9 mouse cellular contexts compared by ENCODE assay signal in genomic region chr4:155197726-155198125, GRCm38 (mm10). TPM values are rescaled to one million over a fixed set of nuclear protein-coding genes. Genes with fewer than 3 reads are reported as not detected.
DNase-seq lines count a peak whose midpoint lies in the region; ATAC-seq and TF ChIP-seq lines count a peak whose summit lies in the region.
"Had no signal": no experiment of that assay in that cellular context is flagged by ENCODE, and none has a peak within 500 bp of the region (broad histone marks: within the 10 kb centered on the region; RNA-seq: fewer than 3 reads in every experiment).

No protein-coding gene starts in this region.

- ATAC-seq in midbrain, embryonic 12.5 days (ENCODE audit: low FRiP score, low read depth) = no peak
- ATAC-seq in midbrain, postnatal 0 days (ENCODE audit: low FRiP score) = no peak
- ATAC-seq in heart, postnatal 0 days (ENCODE audit: insufficient read depth, low read depth) = peak; percentile 42; the same call in 1 of the 2 replicates
- peak; percentile 63; the same call in 1 of the 2 replicates for ATAC-seq in stomach, embryonic 15.5 days (ENCODE audit: insufficient read depth, low FRiP score, low read depth)

- no peak for DNase-seq in heart, embryonic 10.5 days (ENCODE audit: low spot score)
- no peak for DNase-seq in heart, postnatal 36 days
- no peak for DNase-seq in midbrain, postnatal 0 days (ENCODE audit: low spot score)
- no peak for DNase-seq in heart, postnatal 0 days (ENCODE audit: low spot score)
- DNase-seq in spleen, postnatal 14 days (ENCODE audit: low spot score in 2 of 2) = no peak
- no peak for DNase-seq in left cerebral cortex, adult 9 months (ENCODE audit: low spot score in 2 of 2)
- DNase-seq: cerebellum, adult 9-11 months had no signal

- no peak overlapping the region for H3K9ac ChIP-seq in midbrain, embryonic 12.5 days (replicated peaks)
- H3K9ac ChIP-seq in midbrain, postnatal 0 days (replicated peaks; ENCODE audit: low read length, poor library complexity, severe bottlenecking) = no peak overlapping the region
- H3K9ac ChIP-seq in heart, postnatal 0 days (replicated peaks; ENCODE audit: low read depth, low read length) = no peak overlapping the region
- H3K9ac ChIP-seq in stomach, embryonic 15.5 days = no peak overlapping the region

- 0 out of 2 replicates have a peak, but pooled peaks cover 4% of the 10 kb centered on the region for H3K36me3 ChIP-seq in heart, embryonic 10.5 days
- H3K36me3 ChIP-seq in midbrain, embryonic 12.5 days = no peaks in the 10 kb centered on the region
- no peaks in the 10 kb centered on the region for H3K36me3 ChIP-seq in midbrain, postnatal 0 days (ENCODE audit: insufficient read depth, low read length)
- H3K36me3 ChIP-seq in heart, postnatal 0 days (replicated peaks; ENCODE audit: control insufficient read depth, insufficient read depth, low read length) = peaks cover 3% of the 10 kb centered on the region
- no peaks in the 10 kb centered on the region for H3K36me3 ChIP-seq in stomach, embryonic 15.5 days

- no peak for TF ChIP-seq CTCF in midbrain, postnatal 0 days (IDR thresholded peaks at IDR 0.05)
- TF ChIP-seq CTCF in heart, postnatal 0 days (IDR thresholded peaks at IDR 0.05; ENCODE audit: low read depth) = no peak

- H3K27me3 ChIP-seq in heart, embryonic 10.5 days (ENCODE audit: insufficient read depth, poor library complexity, severe bottlenecking) = no peaks in the 10 kb centered on the region
- H3K27me3 ChIP-seq in midbrain, embryonic 12.5 days = no peaks in the 10 kb centered on the region
- no peaks in the 10 kb centered on the region for H3K27me3 ChIP-seq in midbrain, postnatal 0 days (ENCODE audit: insufficient read depth, low read length)
- H3K27me3 ChIP-seq in heart, postnatal 0 days (ENCODE audit: control insufficient read depth, insufficient read depth, low read length) = no peaks in the 10 kb centered on the region
- H3K27me3 ChIP-seq in stomach, embryonic 15.5 days (replicated peaks) = no peaks in the 10 kb centered on the region

- H3K4me3 ChIP-seq in heart, embryonic 10.5 days = no peak overlapping the region
- no peak overlapping the region for H3K4me3 ChIP-seq in midbrain, embryonic 12.5 days
- H3K4me3 ChIP-seq in midbrain, postnatal 0 days (ENCODE audit: low read depth, low read length) = no peak overlapping the region
- H3K4me3 ChIP-seq in heart, postnatal 0 days (ENCODE audit: low read depth, low read length) = no peak overlapping the region
- H3K4me3 ChIP-seq in stomach, embryonic 15.5 days (replicated peaks) = no peak overlapping the region

- intact Hi-C loops in heart, postnatal 36 days (cut with DNase I) = no loop called here

- peak overlapping the region; percentile 57; the same call in 1 of the 2 replicates for H3K27ac ChIP-seq in heart, embryonic 10.5 days
- H3K27ac ChIP-seq in midbrain, embryonic 12.5 days (replicated peaks) = 0 out of 2 replicates have a peak overlapping the region, but pooled peaks have one; percentile 52
- no peak overlapping the region for H3K27ac ChIP-seq in midbrain, postnatal 0 days (ENCODE audit: low read depth, low read length)
- no peak overlapping the region; the same call in 1 of the 2 replicates for H3K27ac ChIP-seq in heart, postnatal 0 days (ENCODE audit: low read depth)
- peak overlapping the region; percentile 18; the same call in 1 of the 2 replicates for H3K27ac ChIP-seq in stomach, embryonic 15.5 days

- no peak for TF ChIP-seq EP300 in heart, postnatal 0 days (IDR thresholded peaks at IDR 0.05; ENCODE audit: low read depth)

- H3K4me1 ChIP-seq in heart, embryonic 10.5 days = peaks cover 92% of the 10 kb centered on the region
- peaks cover 31% of the 10 kb centered on the region for H3K4me1 ChIP-seq in midbrain, embryonic 12.5 days
- no peaks in the 10 kb centered on the region for H3K4me1 ChIP-seq in midbrain, postnatal 0 days (ENCODE audit: insufficient read depth, low read length)
- H3K4me1 ChIP-seq in heart, postnatal 0 days (ENCODE audit: control insufficient read depth, insufficient read depth) = peaks cover 55% of the 10 kb centered on the region
- peaks cover 62% of the 10 kb centered on the region for H3K4me1 ChIP-seq in stomach, embryonic 15.5 days

- H3K4me2 ChIP-seq in midbrain, embryonic 12.5 days (replicated peaks) = no peak overlapping the region
- H3K4me2 ChIP-seq in midbrain, postnatal 0 days (ENCODE audit: low read depth, low read length, poor library complexity, severe bottlenecking) = no peak overlapping the region
- no peak overlapping the region for H3K4me2 ChIP-seq in heart, postnatal 0 days (ENCODE audit: low read depth, low read length)
- H3K4me2 ChIP-seq in stomach, embryonic 15.5 days = no peak overlapping the region

- WGBS in heart, embryonic 10.5 days = 29% methylated on average over 6 of the region's 6 CpGs
- WGBS in midbrain, embryonic 12.5 days = 69% methylated on average over 6 of the region's 6 CpGs
- 44% methylated on average over 6 of the region's 6 CpGs for WGBS in midbrain, postnatal 0 days
- 9% methylated on average over 6 of the region's 6 CpGs for WGBS in heart, postnatal 0 days
- 22% methylated on average over 6 of the region's 6 CpGs for WGBS in stomach, embryonic 15.5 days

- no peaks in the 10 kb centered on the region for H3K9me3 ChIP-seq in heart, embryonic 10.5 days
- no peaks in the 10 kb centered on the region for H3K9me3 ChIP-seq in midbrain, embryonic 12.5 days
- H3K9me3 ChIP-seq in midbrain, postnatal 0 days (ENCODE audit: low read length) = no peaks in the 10 kb centered on the region
- no peaks in the 10 kb centered on the region for H3K9me3 ChIP-seq in heart, postnatal 0 days (replicated peaks; ENCODE audit: control insufficient read depth, low read length)
- H3K9me3 ChIP-seq in stomach, embryonic 15.5 days = no peaks in the 10 kb centered on the region

RNA-seq across cellular contexts. Expression of gene Ski, which starts 24.7 kb away (rescaled TPM):
- 7.5 and 11.3 TPM in 2 replicates for polyA plus RNA-seq in heart, embryonic 10.5 days (2016; fragmentation: Nextera tagmentation; extraction: Ambion mirVana)
- total RNA-seq in heart, postnatal 36 days (2021) = 10 to 100 TPM; 53.3 to 56.8 TPM
- 11.2 and 12.2 TPM in 2 replicates for polyA plus RNA-seq in midbrain, embryonic 12.5 days (2016; fragmentation: Nextera tagmentation; extraction: Ambion mirVana)
- 59.8 and 63.1 TPM in 2 replicates for total RNA-seq in midbrain, postnatal 0 days (2014; rRNA removed)
- polyA plus RNA-seq in midbrain, postnatal 0 days (2015; fragmentation: Nextera tagmentation; extraction: Ambion mirVana) = 7.1 and 8.4 TPM in 2 replicates
- 53.2 and 60.6 TPM in 2 replicates for total RNA-seq in heart, postnatal 0 days (2014; rRNA removed; ENCODE audit: low replicate concordance)
- 7.7 and 9.3 TPM in 2 replicates for polyA plus RNA-seq in heart, postnatal 0 days (2015; fragmentation: Nextera tagmentation; extraction: Ambion mirVana)
- 16.2 and 16.6 TPM in 2 replicates for polyA plus RNA-seq in stomach, embryonic 15.5 days (2015; fragmentation: Nextera tagmentation; extraction: Ambion mirVana)

RNA-seq across cellular contexts. Expression of gene Faap20, which starts 51.9 kb away (rescaled TPM):
- polyA plus RNA-seq in heart, embryonic 10.5 days (2016; fragmentation: Nextera tagmentation; extraction: Ambion mirVana) = 77.0 and 87.4 TPM in 2 replicates
- total RNA-seq in heart, postnatal 36 days (2021) = 10 to 100 TPM; 14.5 to 18.3 TPM
- polyA plus RNA-seq in midbrain, embryonic 12.5 days (2016; fragmentation: Nextera tagmentation; extraction: Ambion mirVana) = 102 TPM in 2 replicates
- 39.5 and 48.7 TPM in 2 replicates for total RNA-seq in midbrain, postnatal 0 days (2014; rRNA removed)
- 56.6 and 57.1 TPM in 2 replicates for polyA plus RNA-seq in midbrain, postnatal 0 days (2015; fragmentation: Nextera tagmentation; extraction: Ambion mirVana)
- 45.8 and 69.2 TPM in 2 replicates for total RNA-seq in heart, postnatal 0 days (2014; rRNA removed; ENCODE audit: low replicate concordance)
- 48.1 and 51.0 TPM in 2 replicates for polyA plus RNA-seq in heart, postnatal 0 days (2015; fragmentation: Nextera tagmentation; extraction: Ambion mirVana)
- polyA plus RNA-seq in stomach, embryonic 15.5 days (2015; fragmentation: Nextera tagmentation; extraction: Ambion mirVana) = 64.5 and 65.8 TPM in 2 replicates

Comparison
In these comparisons a context has a peak if more than half of its experiments do, and no peak if none do; other contexts are left out.
1. H3K27ac ChIP-seq: peak in heart, embryonic 10.5 days (single experiment), midbrain, embryonic 12.5 days (single experiment) and stomach, embryonic 15.5 days (single experiment); none in midbrain, postnatal 0 days (single experiment) and heart, postnatal 0 days (single experiment).
2. ATAC-seq: peak in heart, postnatal 0 days (single experiment) and stomach, embryonic 15.5 days (single experiment); none in midbrain, embryonic 12.5 days (single experiment) and midbrain, postnatal 0 days (single experiment).